Mouse (Mus musculus) left cerebral cortex, postnatal 14 days (tissue): ENCODE results near the gene Vmn1r55. TPM values are rescaled to one million over a fixed set of nuclear protein-coding genes. Genes with fewer than 3 reads are reported as not detected.
"Not testable (repeated sequence)": the region's sequence is repeated elsewhere in the genome, so short reads cannot be mapped to it uniquely, and the experiment has no call there.

Experiments
- DNase-seq, 2 experiments: peaks; one replicate each; pipeline ENCODE4 v3.0.0; 2021 to 2022; ENCODE audit warnings: low spot score in 2 of 2, mixed read lengths in 1 of 2
- intact Hi-C: fragments of 180-260 bp; cut with DNase I; formaldehyde crosslinking; loops from one replicate; pipeline ENCODE4 v1.15.1; 2025
- microRNA-seq, 2 experiments: library from miRNA; unstranded; fragments of <30 nt; microRNA quantifications; one replicate each; pipeline ENCODE4 v1.2.0; 2022
- total RNA-seq, 2 experiments: library from RNA; stranded (reverse); gene quantifications; 2 replicates each; pipeline ENCODE4 v1.2.3; 2021

Vmn1r55 gene
- total RNA-seq, 2 experiments from 2014 or later = not detected

DNA sequence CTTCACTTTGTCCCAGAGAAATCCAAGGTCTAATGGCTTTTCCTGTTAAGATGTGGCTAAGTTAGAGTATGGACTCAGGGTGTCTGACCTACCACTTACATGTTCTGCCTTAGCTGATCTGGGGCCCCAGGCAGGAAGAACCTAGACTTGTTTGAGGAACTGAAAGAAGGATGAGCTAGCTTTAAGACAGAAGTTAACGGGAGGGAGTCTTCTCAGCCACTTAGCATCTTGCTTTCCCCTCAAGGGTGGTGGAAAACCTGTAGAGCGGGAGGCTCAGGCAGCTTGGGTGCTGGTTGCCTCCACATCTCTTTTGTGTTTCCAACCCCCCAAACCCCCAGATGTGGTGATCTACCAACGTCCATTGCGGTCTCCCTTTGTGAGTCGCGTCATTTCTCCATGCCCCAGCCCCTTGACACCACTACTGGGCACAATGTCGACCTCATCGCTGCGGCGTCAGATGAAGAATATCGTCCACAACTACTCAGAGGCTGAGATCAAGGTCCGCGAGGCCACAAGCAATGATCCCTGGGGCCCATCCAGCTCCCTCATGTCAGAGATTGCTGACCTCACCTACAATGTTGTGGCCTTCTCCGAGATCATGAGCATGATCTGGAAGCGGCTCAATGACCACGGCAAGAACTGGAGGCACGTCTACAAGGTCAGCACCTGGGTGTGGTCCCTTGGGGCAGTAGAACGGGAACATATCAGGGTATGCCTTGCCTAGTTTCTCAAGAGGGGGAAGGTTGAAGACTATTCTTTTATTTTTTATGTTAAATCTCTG, 66.0 kb downstream of the Vmn1r55 start:
- no peak for DNase-seq
- intact Hi-C loops = loop anchor here (5.0 kb wide), 2 partner anchors 39 to 1089 kb away; partner anchors contain the start of gene Zfp444

DNA sequence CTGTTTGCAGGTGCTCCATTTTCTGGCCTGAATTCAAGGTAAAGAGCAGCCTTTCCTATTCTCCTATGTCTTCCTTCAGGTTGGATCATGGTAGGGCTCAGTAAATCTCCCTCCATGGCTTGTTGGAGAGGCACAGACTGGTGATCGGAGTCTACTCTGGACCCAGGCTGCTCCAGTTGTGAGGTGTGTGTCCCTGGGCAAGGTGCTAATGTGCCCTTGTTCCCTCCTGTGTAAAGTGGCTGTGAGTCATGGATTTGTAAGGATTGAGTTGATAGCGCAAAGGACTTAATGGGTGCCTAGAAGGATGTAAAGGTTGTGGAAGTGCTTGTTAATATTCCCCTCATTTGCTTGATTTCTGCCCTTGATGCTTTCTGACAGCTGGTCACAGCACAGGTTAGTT, 67.5 kb downstream of the Vmn1r55 start:
- no peak for DNase-seq
- intact Hi-C loops = loop anchor here (5.0 kb wide), 2 partner anchors 40 to 1090 kb away; partner anchors contain the start of gene Zfp444

DNA sequence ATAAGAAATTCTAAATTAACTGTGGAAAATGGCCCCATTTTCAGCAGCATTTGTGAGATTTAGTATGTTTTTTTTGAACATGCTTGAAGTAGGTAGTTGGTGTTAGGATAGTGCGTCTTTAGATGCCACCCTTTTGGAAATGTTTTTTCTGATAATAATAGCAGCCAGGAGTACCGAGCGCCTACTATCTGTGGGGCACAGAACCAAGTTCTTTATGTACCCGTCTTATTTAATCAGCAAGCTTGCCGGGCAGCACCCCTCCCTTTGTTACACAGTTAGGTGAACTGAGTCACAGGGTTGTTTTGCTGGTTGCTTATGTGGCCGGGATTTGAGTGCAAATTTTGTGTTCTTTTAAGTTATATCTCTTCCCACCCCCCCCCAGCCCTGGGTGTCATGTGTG, 68.2 kb downstream of the Vmn1r55 start:
- intact Hi-C loops = loop anchor here (5.0 kb wide), 2 partner anchors 41 to 1091 kb away; partner anchors contain the start of gene Zfp444
- DNase-seq = no peak

- intact Hi-C loops = loop anchor here (5.0 kb wide), 2 partner anchors 41 to 1091 kb away; partner anchors contain the start of gene Zfp444
- DNase-seq = no peak
Measured at GRCm38 (mm10) chr7:5080815-5081214, 68.7 kb downstream of the Vmn1r55 start.

- DNase-seq = peak; percentile 95 to 97
- intact Hi-C loops = loop anchor here (5.0 kb wide), 2 partner anchors 42 to 1092 kb away; partner anchors contain the start of gene Zfp444
Measured at GRCm38 (mm10) chr7:5080010-5080751, 69.3 kb downstream of the Vmn1r55 start, which contains the start of gene Epn1. Epn1 (plus strand) TSS chr7:5080235.

DNA sequence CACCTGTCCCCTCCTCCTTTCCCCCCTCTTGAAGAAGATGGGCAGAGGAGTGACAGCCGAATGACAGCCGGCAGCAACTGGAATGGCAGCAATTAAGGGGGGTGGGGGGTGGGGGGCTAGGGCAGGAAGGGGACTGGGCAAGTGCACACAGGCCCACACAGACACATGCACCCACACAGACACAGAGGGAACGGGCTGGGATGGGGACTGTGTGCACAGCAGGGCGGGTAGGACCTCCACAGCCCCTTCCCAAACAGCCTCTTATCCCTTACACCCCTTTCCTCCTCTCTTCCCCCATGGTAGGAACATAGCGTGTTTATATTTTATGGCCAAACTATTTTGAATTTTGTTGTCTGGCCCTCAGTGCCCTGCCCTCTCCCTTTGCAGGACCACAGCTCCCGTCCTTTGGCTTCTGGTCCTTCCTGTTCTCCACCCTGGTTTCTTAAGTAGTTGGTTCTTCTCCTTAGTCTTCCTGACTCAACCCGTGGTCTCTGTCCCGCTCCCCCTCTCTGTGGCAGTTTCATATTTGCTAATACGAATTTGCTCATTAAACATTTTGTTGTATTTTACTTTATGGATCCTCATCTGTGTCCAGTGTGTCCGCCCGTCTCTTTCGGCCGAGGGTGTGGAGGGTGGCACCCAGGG, 70.0 kb downstream of the Vmn1r55 start:
- DNase-seq = not testable (repeated sequence)
- intact Hi-C loops = loop anchor here (5.0 kb wide), 2 partner anchors 43 to 1093 kb away; partner anchors contain the start of gene Zfp444

Small RNA genes lying within 50 kb of the gene (microRNA-seq; reads per million reads assigned to microRNA genes)
- 0 reads per million in 2 experiments for gene Gm26217

Other genes starting within 250 kb of the Vmn1r55 start
- under 1 TPM; 0.29 to 0.34 TPM for gene Gm36210, start 243.2 kb downstream of the Vmn1r55 start, total RNA-seq
- 10 to 100 TPM; 14.5 to 16.3 TPM for gene Zfp628, start 234.5 kb downstream of the Vmn1r55 start, total RNA-seq
- gene Nat14, start 227.6 kb downstream of the Vmn1r55 start, total RNA-seq = 10 to 100 TPM; 86.6 to 92.4 TPM
- gene Ssc5d, start 223.9 kb downstream of the Vmn1r55 start, total RNA-seq = 1 to 10 TPM; 2.3 to 2.9 TPM
- under 1 TPM in 1 of 2 experiments, not detected in 1; 0.15 TPM for gene Sbk2, start 185.3 kb downstream of the Vmn1r55 start, total RNA-seq
- under 1 TPM; 0.42 to 0.55 TPM for gene Sbk3, start 178.5 kb downstream of the Vmn1r55 start, total RNA-seq
- gene Zfp579, start 153.5 kb downstream of the Vmn1r55 start, total RNA-seq = 10 to 100 TPM; 33.8 to 36.3 TPM
- gene Zfp524, start 135.3 kb downstream of the Vmn1r55 start, total RNA-seq = 1 to 10 TPM; 5.3 to 6.7 TPM
- gene Fiz1, start 135.0 kb downstream of the Vmn1r55 start, total RNA-seq = 10 to 100 TPM; 24.9 to 25.3 TPM
- not detected for gene Gm44973, start 134.2 kb downstream of the Vmn1r55 start, total RNA-seq
- 10 to 100 TPM; 34.1 to 35.2 TPM for gene Zfp865, start 129.3 kb downstream of the Vmn1r55 start, total RNA-seq
- 10 to 100 TPM; 65.7 to 68.5 TPM for gene Ccdc106, start 129.1 kb downstream of the Vmn1r55 start, total RNA-seq
- gene 4632433K11Rik, start 115.6 kb downstream of the Vmn1r55 start, total RNA-seq = not detected
- 1 to 10 TPM; 5.4 TPM for gene Zfp784, start 111.2 kb downstream of the Vmn1r55 start, total RNA-seq
- gene Zfp580, start 98.1 kb downstream of the Vmn1r55 start, total RNA-seq = 10 to 100 TPM; 56.1 to 62.8 TPM
- 100 to 1,000 TPM; 166 to 173 TPM for gene U2af2, start 87.5 kb downstream of the Vmn1r55 start, total RNA-seq
- 100 to 1,000 TPM; 429 to 432 TPM for gene Epn1, start 69.4 kb downstream of the Vmn1r55 start, total RNA-seq
- gene Rfpl4, start 32.7 kb downstream of the Vmn1r55 start, total RNA-seq = not detected
- gene Rasl2-9, start 23.7 kb downstream of the Vmn1r55 start, total RNA-seq = under 1 TPM in 1 of 2 experiments, not detected in 1; 0.35 TPM
- gene Vmn1r56, start 47.1 kb upstream of the Vmn1r55 start, total RNA-seq = not detected
- gene Vmn1r57, start 68.8 kb upstream of the Vmn1r55 start, total RNA-seq = not detected
- not detected for gene Gm5065, start 200.9 kb upstream of the Vmn1r55 start, total RNA-seq
- gene Nlrp2, start 201.4 kb upstream of the Vmn1r55 start, total RNA-seq = not detected